Mouse (Mus musculus): ENCODE measurements around the gene Unc93a2. TPM values are rescaled to one million over a fixed set of nuclear protein-coding genes. Genes with fewer than 3 reads are reported as not detected.

Gene Unc93a2
- polyA plus RNA-seq, 1 experiment from 2014 or later: not detected

Other genes starting within 250 kb of the Unc93a2 start
- gene Rps6ka2, start 215.3 kb downstream of the Unc93a2 start, polyA plus RNA-seq (2014; fragmentation: Nextera tagmentation; extraction: Ambion mirVana): 20.7 and 27.8 TPM in 2 replicates
- 0.18 TPM in 1 of 2 replicates, not detected in the other for gene Tcp10a, start 60.8 kb downstream of the Unc93a2 start, polyA plus RNA-seq (2014; fragmentation: Nextera tagmentation; extraction: Ambion mirVana)
- gene Ttll2, start 32.8 kb downstream of the Unc93a2 start, polyA plus RNA-seq (2014; fragmentation: Nextera tagmentation; extraction: Ambion mirVana): not detected in 2 replicates
- not detected in 2 replicates for gene Gm49630, start 13.5 kb downstream of the Unc93a2 start, polyA plus RNA-seq (2014; fragmentation: Nextera tagmentation; extraction: Ambion mirVana)